Mouse (Mus musculus): Measurements from ENCODE around the gene B9d1.

B9d1 gene

DNA sequence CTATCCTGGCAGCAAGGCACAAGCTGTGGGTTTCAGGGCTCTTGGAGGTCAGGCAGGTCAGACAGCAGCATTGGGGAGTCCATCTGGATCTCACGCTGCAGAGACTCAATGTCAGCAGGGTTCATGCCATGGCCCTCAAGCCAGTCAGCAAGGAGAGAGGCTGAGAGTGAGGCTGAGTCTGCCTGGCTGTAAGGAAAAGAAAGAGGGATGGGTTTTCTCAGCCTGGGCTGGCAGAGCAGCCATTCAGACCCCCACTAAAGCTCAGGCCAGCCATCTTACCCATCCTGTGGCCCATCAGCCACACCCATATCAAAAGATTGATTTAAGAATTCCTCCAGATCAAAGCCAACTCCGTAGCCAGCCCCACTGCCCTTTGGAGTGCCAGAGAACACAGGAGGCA, 15.9 kb upstream of the B9d1 start:
- no peak for DNase-seq (ENCODE audit: low spot score in 2 of 2)

DNA sequence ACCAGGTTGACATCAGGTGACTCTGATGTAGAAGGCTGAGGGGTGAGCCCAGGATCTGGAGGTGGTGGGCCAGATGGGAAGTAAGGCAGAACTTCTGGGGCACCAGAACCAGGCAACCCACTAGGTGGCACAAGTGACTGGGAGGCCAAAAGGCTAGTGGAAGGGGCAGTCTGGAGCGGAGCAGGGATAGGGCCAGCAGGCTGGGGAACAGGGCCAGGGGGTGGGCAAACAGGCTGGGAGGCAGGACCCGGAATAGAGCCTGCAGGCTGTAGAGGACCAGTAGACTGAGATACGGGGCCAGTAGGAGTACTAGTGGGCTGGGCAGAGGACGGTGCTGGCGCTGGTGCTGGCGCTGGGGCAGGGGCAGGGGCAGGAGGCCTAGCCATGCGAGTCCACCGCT, 15.1 kb upstream of the B9d1 start:
- DNase-seq (ENCODE audit: low spot score in 2 of 2): no peak

DNA sequence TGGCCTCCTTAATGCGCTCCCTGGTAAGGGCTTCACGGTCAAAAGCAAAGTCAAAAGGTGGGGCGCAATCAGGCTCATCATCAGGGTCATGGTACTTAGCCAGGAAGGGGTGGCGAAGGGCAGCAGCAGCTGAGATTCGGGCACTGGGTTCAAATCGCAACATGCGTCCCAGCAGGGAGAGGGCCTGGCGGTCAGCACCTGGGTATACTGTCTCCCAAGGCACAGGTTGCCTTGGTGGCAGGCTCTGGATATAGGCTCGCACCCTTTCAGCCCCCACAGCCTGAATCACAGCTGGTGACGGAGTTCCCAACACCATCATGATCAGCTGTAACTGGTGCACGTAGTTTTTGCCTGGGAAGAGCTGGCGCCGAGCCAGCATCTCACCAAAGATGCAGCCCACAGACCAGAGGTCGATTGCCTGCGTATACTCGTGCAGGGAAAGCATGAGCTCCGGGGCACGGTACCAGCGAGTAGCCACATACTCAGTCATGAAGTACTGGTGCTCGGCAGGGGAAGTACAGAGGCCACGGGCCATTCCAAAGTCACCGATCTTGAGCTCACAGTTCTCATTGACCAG, 13.9 kb upstream of the B9d1 start:
- DNase-seq (ENCODE audit: low spot score in 2 of 2): no peak

DNA sequence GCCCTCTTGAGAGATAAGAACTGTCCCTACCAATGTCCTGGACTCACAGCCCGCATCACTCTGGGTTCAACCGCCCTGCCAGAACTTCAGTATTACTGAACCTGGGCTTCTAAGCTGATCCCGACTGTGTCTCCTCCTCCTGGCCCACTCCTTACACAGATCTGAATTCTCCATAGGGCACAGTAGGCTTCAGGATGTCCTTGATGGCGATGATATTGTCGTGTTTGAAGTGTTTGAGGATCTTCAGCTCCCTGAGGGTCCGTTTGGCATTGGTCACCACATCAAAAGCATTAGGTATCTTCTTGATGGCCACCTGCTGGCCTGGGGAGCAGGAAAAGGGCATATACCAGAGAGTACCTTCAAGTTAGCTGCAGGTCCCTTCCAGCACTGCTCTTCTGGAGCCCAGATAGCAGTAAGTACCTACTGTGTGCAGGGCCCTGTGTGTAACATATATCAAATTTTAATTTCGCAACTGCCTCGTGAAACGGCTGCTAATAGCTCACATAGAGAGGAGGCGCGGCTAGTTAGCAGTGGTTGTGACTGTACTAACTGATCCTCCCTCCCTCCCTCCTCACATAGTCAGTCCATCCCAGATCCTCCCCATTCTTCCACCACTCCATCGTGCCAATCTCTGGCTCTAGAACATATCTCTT, 12.1 kb upstream of the B9d1 start:
- DNase-seq (ENCODE audit: low spot score in 2 of 2): no peak

DNA sequence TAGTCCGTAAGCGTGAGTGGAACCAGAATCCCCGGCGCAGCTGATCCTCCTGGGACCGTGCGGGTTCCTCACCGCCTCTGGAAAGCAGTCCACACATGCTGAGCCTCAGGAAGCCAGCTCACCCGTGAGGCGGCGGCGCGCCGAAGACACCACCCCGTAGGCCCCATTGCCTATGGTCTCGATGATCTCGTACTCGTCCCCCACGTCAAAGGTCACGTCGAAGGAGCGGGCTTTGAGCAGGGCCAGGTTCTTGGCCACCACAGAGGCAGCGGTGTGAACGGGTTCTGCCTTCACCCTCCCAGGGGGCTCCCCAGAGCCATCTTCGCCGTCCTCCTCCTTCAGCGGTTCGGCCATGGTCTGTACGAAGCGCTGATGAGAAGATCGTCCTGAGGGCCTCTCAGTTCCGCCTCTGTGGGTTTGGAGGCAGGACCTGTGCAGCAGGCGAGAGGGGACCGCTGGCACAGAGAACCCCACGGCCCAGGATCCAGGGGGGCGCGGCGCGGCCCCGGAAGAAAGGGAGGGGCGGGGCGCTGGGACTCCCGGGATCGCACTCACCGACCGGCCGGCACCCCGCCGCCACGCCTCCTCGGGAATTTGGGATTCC, 11.3 kb upstream of the B9d1 start:
- DNase-seq (ENCODE audit: low spot score in 2 of 2): peak in 1 of 2 experiments; percentile 56

DNA sequence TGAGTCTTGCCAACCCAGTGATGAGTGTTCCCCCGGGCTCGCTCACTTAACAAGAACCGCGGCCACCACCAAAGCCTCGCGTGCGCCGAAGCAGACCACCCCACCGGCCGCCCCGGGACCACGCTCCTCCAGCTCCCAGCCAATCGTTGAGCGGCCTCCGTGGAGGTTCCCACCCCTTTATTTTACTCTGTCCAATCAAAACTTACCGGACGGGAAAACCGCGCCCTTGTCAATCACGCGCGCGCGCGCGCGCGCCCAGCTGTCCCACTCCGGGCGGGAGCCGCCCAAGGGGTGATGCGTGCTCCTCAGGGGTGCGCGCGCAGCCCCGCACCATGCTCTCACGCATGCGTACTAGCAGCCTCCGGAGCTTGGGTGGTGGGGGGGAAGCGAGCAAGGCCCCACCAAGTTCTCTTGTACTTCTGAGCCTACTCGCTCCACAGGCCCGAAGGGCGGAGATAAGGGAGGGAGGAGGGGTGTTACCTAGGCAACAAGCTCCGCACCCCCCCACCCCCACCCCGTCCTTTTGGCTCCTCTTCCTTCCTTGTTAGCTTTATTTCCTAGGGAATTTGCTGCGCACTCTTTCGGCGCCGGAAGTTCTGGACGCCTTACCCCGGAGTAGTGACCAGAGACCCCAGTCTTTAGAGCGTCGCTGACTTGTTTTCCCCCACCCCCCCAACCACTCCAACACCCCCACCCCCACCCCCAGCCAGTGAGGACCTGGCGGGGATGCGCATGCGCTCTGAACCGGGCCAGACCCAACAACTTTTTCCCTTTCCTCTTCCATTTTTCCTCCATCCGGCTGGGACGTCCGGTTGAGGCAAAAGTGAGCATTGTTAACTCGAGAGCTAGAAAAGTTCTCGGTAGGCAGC, 10.6 kb upstream of the B9d1 start, which contains the start of gene Mapk7:
Gene Mapk7, minus strand, starts transcription at position 278 of the 869 bp plus-strand sequence.
- peak; percentile 89 to 97 for DNase-seq (ENCODE audit: low spot score in 2 of 2)

DNA sequence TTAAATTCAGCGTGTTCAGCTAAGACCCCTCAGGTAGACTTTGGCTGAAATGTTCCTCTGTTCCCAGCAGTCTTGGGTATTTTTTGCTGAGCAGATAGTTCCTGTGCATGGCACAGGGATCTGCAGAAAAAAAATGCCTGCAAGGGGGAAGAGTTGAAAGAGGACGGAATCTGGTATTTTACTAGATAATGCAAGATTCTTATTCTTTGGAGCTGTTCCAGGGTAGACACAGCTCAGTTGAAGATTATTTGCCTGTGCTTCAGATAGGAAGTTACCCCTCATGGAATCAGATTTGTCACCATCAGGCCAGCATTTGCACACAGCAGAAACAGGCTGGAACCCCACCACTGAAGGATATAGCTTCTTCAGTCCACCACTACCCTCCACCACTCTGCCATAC, 9.4 kb upstream of the B9d1 start:
- DNase-seq (ENCODE audit: low spot score in 2 of 2): no peak

DNA sequence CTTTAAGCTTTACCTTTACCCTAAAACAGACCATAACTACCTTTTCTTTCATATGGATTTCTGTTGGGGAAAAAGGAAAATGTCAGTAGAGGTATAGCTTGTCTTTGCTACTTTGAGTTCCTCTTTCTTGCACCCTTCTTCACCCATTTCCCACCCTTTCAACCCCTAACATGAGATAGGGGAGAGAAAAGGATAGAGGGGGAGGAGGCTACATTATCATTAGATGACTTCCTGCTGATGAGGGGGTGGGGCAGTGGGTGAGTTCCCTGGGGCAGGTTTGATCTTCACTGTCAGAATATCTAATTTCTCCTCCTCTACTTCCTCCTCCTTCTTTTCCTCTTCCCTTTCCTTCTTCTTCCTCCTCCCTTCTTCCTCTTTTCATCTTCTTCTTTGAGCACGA, 7.5 kb upstream of the B9d1 start:
- DNase-seq (ENCODE audit: low spot score in 2 of 2): no peak

DNA sequence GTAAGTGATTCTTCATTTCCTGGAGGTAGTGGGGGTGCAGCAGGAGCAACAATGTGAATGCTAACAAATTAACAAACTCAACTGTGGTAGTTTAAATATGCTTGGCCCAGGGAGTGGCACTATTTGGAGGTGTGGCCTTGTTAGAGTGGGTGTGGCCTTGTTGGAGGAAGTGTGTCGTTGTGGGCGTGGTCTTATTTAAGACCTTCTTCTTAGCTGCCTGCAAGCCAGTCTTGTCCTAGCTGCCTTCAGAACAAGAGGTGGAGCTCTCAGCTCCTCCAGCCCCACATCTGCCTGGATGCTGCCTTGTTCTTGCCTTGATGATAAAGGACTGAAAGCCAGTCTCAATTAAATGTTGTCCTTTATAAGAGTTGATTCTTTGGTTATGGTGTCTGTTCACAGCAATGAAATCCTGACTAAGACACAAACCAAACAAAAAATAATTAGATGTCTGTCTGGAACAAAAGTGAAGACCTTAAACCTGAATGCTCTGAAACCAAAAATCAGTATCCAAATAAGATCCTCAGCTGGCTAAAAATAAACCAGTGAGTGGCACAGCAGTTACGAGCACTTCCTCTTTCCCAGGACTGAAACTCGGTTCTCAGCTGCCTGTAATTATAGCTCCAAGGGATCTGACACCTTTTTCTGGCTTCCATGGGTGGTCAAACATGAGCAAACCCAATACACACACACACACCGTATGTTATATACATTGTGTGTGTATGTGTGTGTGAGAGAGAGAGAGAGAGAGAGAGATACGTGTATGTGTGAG, 6.0 kb upstream of the B9d1 start:
- peak in 1 of 2 experiments; percentile 42 for DNase-seq (ENCODE audit: low spot score in 2 of 2)

DNA sequence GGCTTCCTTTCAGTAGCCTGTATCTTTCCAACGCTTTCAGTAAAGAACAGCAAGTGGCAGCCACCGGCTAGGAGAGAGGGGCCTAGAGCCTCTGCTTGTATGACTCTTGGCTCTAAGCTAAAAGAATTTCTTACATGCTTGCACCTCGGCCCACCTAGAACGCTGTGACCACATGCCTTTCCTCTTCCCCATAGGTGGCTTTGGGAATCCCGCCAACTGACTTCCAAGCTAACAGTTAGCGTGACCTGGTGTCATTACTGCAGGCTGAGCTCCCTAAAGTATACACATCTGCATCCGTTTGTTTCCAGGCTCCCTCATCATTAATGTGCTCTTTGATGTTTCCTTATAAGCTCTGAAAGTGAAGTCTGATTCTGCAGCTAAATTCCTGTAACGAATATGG, 1.0 kb upstream of the B9d1 start:
- DNase-seq (ENCODE audit: low spot score in 2 of 2): no peak

DNA sequence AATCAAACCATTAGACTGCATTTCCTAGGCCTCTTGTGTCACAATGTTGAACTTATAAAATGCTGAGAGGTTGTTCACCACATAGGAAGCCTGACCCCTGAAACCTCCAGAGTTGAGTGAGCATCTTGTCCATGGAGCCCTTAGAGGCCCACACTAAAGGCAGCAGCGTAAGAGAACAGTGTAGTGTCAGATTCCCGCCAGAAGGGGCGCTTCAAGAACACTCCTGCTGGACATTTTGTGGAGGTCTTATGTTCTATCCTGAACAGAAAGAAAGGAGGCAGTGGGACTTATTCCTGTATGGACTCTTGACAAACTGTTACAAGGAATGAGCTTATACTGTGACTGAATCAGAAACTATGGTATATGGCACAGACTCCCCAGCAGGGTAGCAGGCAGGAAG, 10.0 kb downstream of the B9d1 start:
- DNase-seq (ENCODE audit: low spot score in 2 of 2): peak in 1 of 2 experiments; percentile 48

DNA sequence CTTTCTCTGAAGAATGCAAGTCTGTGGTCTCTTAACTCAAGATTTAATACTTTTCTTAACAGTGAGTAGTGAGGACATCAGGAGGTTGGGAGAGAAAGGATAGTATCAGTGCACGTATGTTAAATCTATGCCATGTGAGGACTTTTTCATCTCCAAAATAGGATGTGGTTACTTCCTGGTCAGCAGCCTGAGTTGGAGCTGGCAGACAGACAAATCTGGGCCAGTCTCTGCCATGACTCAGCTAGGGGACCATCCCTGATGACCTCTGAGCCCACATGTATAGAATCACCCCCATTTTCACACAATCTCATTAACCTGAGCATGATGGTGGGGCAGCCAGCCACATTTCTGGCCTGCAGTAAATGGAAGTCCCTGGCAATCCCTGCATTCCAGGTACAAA, 13.0 kb downstream of the B9d1 start:
- no peak for DNase-seq (ENCODE audit: low spot score in 2 of 2)

DNA sequence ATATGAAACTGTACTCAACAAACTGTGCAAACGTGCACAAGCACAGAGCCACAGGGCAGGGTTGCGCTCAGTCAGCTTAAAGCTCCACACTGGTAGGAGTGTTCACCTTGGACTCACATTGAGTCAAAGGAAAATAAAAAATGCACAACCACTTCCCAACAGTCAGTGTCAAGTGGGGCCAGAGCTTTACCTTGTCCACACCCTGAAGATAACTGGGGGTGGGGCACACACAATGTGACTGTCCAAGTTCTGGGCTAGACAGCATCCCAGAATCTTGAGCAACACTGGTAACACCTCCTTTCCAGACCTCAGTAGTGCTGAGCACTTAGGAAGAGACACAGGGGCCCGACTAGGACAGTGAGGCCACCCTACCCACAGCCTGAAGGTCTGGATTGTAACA, 13.9 kb downstream of the B9d1 start:
- DNase-seq (ENCODE audit: low spot score in 2 of 2): no peak

DNA sequence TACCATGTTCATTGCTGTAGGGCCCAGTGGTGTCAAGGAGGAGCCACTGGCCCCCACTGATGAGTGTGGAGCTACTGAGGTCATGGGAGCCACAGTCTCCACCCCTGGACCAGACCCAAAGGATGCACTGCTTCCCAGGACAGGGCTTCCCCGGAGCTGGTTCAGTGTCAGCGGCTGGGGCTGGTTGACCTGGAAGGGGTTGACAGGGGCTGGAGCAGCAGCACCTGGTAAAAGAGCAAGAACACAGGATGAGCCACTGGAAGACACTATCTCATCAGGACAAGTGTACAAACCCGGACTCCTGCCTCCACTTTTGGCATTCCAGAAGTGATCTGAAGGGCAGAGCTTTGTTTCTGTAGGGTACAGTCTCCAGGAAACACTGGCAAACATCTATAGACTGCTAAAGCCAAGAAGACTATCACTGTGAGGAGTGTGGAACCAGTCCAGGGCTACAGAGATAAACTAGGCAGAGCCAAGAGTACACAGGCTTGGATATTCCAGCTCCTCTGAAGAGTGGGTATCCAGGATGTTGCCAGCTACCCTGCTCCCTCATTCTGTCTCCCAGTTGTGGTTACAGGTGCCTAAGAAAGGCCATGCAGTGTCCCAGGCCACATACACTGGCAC, 14.7 kb downstream of the B9d1 start:
- no peak for DNase-seq (ENCODE audit: low spot score in 2 of 2)

DNA sequence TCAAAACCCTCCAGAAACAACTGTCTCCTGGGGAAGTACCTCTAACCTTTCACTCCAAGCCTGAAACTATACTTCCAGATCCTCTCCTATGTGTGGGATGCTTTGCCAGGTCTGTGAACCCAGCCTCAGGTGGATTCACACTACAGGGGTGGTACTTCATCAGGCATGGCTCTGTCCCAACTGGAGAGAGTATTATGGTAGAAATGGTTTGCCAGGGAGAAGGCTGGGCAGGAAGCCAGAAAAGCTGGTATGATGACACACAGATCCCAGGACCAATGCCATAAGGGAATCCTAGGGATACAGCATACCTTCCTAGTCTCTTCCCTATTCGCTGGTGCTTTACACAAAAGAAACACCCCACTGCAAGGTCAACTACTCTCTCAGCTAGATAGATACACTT, 21.9 kb downstream of the B9d1 start:
- no peak for DNase-seq (ENCODE audit: low spot score in 2 of 2)

DNA sequence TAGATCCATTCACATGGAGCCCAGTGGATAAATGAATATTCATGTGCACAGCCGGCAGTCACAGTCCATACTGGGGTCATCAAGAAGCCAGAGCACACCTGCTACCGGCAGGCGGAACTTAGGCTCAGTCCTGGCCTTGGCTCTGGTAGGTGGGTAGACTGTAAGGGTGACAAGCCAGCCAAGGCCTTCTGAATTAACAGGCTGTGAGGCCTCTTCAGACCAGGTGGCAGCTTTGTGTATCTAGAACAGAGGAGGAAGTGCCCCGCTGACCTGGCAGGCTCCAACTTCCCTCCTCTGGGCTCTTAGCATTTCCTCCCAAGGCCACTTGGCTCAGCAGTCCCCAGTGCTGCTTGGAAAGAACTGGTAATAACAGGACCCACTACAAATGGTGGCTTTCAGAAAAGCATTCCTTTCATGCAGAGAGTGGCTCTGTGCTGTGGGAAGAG, 24.3 kb downstream of the B9d1 start:
- no peak for DNase-seq (ENCODE audit: low spot score in 2 of 2)

DNA sequence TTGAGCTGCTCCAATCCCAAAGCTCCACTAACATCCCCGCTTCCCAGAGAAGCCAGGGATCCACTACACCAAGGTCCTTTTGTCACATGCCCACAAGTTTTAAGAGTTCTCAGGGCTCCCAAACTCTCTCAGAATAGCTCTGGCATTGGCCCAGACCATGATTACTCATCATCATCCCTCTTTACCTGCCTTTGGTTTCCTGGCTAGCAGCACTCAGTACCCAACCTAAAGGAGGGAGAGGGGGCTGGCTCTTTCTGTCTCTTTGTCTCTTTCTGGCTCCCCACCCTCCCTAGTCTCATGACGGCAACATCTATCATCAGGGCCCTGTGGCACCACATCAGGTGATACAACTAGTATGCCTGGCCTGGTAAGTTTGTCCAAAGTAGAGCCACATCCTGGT, 27.9 kb downstream of the B9d1 start:
- DNase-seq (ENCODE audit: low spot score in 2 of 2): no peak

DNA sequence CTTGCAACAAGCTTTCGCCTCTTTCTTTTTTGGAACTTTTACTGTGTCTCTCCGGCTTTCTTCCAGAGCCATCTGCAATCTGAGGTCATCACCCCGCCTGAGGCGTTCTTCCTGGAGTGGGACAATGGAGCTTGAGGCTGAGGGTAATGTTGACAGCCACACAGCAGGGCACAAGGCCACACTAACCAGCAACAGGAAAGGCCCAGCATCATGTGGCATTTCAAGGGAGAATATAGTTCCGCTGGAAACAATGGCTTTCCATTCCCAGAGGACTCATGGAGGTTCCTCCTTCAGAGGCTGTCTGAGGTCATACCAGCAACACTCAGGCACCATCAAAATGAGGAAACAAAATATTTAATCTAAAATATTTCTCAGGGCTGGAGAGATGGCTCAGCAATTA, 28.6 kb downstream of the B9d1 start:
- DNase-seq (ENCODE audit: low spot score in 2 of 2): no peak

DNA sequence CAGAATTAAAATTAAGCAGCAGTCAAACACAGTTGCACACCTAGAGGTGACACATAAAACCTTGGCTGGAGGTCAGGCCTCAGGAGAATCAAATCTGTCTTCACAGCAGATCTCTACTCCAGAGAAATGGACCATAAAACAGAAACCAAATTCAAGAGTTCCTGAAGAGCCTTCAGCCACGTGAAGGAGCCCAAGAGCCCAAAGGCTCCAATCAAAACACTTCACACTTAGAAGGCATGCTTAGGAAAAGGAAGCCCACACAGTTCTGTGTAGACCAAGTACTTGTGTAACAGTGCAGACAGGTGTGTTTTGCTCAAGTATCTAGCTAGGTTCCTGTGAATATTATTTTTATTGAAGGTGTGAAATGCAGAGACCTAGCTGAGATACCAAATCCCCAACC, 30.6 kb downstream of the B9d1 start:
- DNase-seq (ENCODE audit: low spot score in 2 of 2): no peak

DNA sequence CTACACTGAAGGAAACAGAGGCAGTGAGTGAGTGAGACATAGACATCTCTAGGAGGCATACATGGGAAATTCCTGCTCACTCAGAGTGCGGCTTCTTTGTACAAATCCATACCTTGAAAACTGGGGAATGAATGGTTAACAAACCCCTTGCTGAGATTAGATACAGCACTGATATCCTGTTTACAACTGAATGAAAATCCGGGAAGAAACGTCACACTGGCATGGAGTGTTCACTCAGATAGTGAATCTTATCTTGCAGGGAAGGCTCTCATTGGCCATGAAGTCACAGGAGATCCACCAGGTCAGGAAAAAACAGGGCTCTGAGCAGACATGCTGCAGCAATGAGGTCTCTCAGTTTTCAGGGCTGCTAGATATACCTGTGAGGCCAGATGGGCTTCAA, 32.0 kb downstream of the B9d1 start:
- DNase-seq (ENCODE audit: low spot score in 2 of 2): no peak

DNA sequence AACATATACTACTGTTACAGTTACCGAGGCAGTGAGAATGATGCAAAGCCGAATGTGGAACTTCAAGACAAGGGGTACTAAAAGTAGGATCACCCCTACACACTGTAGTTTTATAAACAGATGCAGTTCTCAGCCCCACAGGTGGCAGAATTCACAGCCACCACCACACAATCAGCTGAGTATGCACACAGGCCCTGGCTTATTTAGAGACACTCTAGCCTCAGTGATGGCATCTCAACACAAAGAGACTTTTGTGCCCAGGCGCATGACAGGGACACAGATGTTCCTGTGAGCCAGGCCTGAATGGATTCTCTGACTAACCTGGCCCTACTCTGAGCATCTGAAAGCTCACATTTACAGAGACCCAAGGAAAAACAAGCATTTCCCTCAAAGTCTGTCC, 32.4 kb downstream of the B9d1 start:
- DNase-seq (ENCODE audit: low spot score in 2 of 2): no peak

Data from spleen, postnatal 10 days (tissue).